Mouse (Mus musculus) adrenal gland, postnatal 36 days (tissue): ENCODE measurements around the gene Sh2b2. TPM values are rescaled to one million over a fixed set of nuclear protein-coding genes. Genes with fewer than 3 reads are reported as not detected.
A peak's percentile ranks its signal among the peaks of the same experiment; 100 is the strongest.

Experiments used
- DNase-seq, 2 experiments: peaks; one replicate each; pipeline ENCODE4 v3.0.0; 2021; ENCODE audit warnings: mixed read lengths in 1 of 2
- long read RNA-seq, 2 experiments: library from polyadenylated mRNA; stranded (forward); transcript quantifications; one replicate each; pipeline ENCODE4 v2.0.0; 2021; ENCODE audit warnings: borderline sequencing depth in 2 of 2
- total RNA-seq, 2 experiments: library from RNA; stranded (reverse); gene quantifications; 2 replicates each; pipeline ENCODE4 v1.2.3; 2021

Gene Sh2b2
- 10 to 100 TPM; 19.7 to 21.0 TPM for total RNA-seq
- long read RNA-seq, experiment 1, transcript Sh2b2-201 (9 exons, 2,848 nt) = major isoform, 8 of 26 reads
- long read RNA-seq, experiment 1, partial matches to known transcripts = 8 of 26 reads
- long read RNA-seq, experiment 1, other reads (novel, unspliced or antisense) = 9 of 26 reads
- long read RNA-seq, experiment 2, transcript Sh2b2-201 (9 exons, 2,848 nt) = major isoform, 6 of 12 reads
- long read RNA-seq, experiment 2, partial matches to known transcripts = 2 of 12 reads
- long read RNA-seq, experiment 2, other reads (novel, unspliced or antisense) = 4 of 12 reads

GRCm38 (mm10) chr5:136246452-136246838, at the start of gene Sh2b2:
Gene Sh2b2, minus strand, starts transcription at chr5:136246556.
- DNase-seq = no peak

GRCm38 (mm10) chr5:136292971-136293418, 46.6 kb upstream of the Sh2b2 start:
- no peak for DNase-seq

GRCm38 (mm10) chr5:136292361-136292760, 46.0 kb upstream of the Sh2b2 start:
- DNase-seq = no peak

GRCm38 (mm10) chr5:136291562-136291961, 45.2 kb upstream of the Sh2b2 start:
- DNase-seq = no peak

- no peak for DNase-seq
Measured at GRCm38 (mm10) chr5:136289776-136290175, 43.4 kb upstream of the Sh2b2 start.

GRCm38 (mm10) chr5:136288351-136289081, 42.2 kb upstream of the Sh2b2 start:
- no peak for DNase-seq

GRCm38 (mm10) chr5:136286566-136286965, 40.2 kb upstream of the Sh2b2 start:
- DNase-seq = no peak

GRCm38 (mm10) chr5:136285106-136285505, 38.8 kb upstream of the Sh2b2 start:
- DNase-seq = no peak

- DNase-seq = no peak
Measured at GRCm38 (mm10) chr5:136281351-136281750, 35.0 kb upstream of the Sh2b2 start.

- no peak for DNase-seq
Measured at GRCm38 (mm10) chr5:136274739-136275138, 28.4 kb upstream of the Sh2b2 start.

GRCm38 (mm10) chr5:136269937-136270336, 23.6 kb upstream of the Sh2b2 start:
- no peak for DNase-seq

- DNase-seq = no peak
Measured at GRCm38 (mm10) chr5:136266077-136266476, 19.7 kb upstream of the Sh2b2 start.

- no peak for DNase-seq
Measured at GRCm38 (mm10) chr5:136263342-136263741, 17.0 kb upstream of the Sh2b2 start.

GRCm38 (mm10) chr5:136258919-136259318, 12.6 kb upstream of the Sh2b2 start:
- DNase-seq = peak; percentile 60 to 77

GRCm38 (mm10) chr5:136252899-136253298, 6.5 kb upstream of the Sh2b2 start:
- DNase-seq = peak; percentile 82 to 87

GRCm38 (mm10) chr5:136251004-136251403, 4.6 kb upstream of the Sh2b2 start:
- DNase-seq = peak; percentile 55 to 67

GRCm38 (mm10) chr5:136248441-136248840, 2.1 kb upstream of the Sh2b2 start:
- DNase-seq = no peak

GRCm38 (mm10) chr5:136245541-136246451, 560 bp downstream of the Sh2b2 start:
- no peak for DNase-seq

- peak; percentile 92 to 93 for DNase-seq
Measured at GRCm38 (mm10) chr5:136244762-136245540, 1.4 kb downstream of the Sh2b2 start.

GRCm38 (mm10) chr5:136243851-136244761, 2.2 kb downstream of the Sh2b2 start:
- peak; percentile 56 to 69 for DNase-seq
